Mouse (Mus musculus): ENCODE data around the gene Ing3.

GRCm38 (mm10) chr6:22012501-22012900, 63.1 kb downstream of the Ing3 start:
- TF ChIP-seq CTCF (conservative IDR thresholded peaks at IDR 0.05; ENCODE audit: low read length) (no peak), POU5F1 (IDR thresholded peaks at IDR 0.05; ENCODE audit: borderline replicate concordance, low read length) (no peak), NANOG (IDR thresholded peaks at IDR 0.05; ENCODE audit: borderline replicate concordance, low read length) (no peak)
